Mouse (Mus musculus) heart, adult 2 months (tissue): ENCODE measurements around the gene Schip1.

ENCODE experiments used
- CTCF ChIP-seq: fragments of 200-600 bp; IDR thresholded peaks from 2 replicates; pipeline ENCODE4 v1.8.1; 2022; ENCODE audit warnings: antibody characterized with exemption, mild to moderate bottlenecking, moderate library complexity
- POLR2A ChIP-seq: fragments of 200-500 bp; IDR thresholded peaks from 2 replicates; pipeline ENCODE4 v1.6.1; 2011; ENCODE audit warnings: mild to moderate bottlenecking, low read depth, low read length, control low read depth; ENCODE audit not compliant: insufficient read depth

DNA sequence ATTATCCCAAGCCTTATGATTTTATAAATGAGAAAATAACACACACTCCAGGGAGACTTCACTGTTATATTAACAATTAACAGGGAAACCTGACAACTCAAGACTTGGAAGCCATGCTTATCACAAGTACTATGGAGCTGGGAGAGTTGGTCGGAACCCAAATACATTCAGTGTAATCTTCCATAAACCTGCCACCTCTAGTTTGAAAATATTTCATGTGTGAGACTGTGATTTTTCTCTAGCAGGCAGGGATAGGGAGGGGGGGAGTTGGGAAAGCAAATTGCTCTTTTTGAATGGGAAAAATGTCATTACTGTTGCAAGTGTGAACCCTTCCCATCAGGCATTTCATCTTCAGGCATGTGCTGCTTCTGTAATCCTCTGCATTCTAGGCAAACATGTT, 132.3 kb downstream of the Schip1 start:
- no peak for TF ChIP-seq CTCF
- TF ChIP-seq POLR2A = no peak
